Mouse (Mus musculus) CD8-positive naive resting alpha-beta T cell, adult 2 months (primary cell): ENCODE results near the gene Zfp3.
A peak's percentile ranks its signal among the peaks of the same experiment; 100 is the strongest.

Source experiments
- DNase-seq, 2 experiments: peaks; one replicate each; pipeline ENCODE4 v3.0.0; 2022; ENCODE audit warnings: low read depth in 2 of 2, low spot score in 2 of 2

Zfp3 gene

GRCm38 (mm10) chr11:70763936-70764808, at the start of gene Zfp3:
Zfp3 (plus strand) TSS chr11:70764209.
- DNase-seq: peak; percentile 68 to 75

GRCm38 (mm10) chr11:70715832-70716231, 48.2 kb upstream of the Zfp3 start:
- no peak for DNase-seq

- no peak for DNase-seq
These were observed 45.5 kb upstream of the Zfp3 start for GRCm38 (mm10) chr11:70718481-70718880.

GRCm38 (mm10) chr11:70720567-70720966, 43.4 kb upstream of the Zfp3 start:
- DNase-seq: no peak

- DNase-seq: no peak
These were observed 42.9 kb upstream of the Zfp3 start for GRCm38 (mm10) chr11:70721072-70721471.

- no peak for DNase-seq
These were observed 39.3 kb upstream of the Zfp3 start for GRCm38 (mm10) chr11:70724706-70725105.

DNA sequence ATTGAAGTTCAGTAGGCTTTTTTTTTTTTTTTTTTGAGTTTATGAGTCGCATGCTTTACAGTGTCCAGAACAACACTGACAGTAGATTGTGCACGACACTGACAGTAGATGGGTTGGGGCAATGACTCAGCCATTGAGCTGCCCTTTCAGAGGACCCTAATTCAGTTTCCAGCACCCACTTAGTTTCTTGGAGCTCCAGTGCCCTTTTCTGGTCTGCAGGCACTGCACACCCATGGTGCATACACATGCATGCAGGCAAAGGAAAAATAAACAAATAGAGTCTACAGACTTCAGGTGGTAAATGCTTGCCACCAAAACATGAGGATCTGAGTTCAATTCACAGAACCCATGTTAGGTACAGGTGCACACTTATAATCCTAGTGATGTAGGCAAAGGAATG, 37.4 kb upstream of the Zfp3 start:
- no peak for DNase-seq

GRCm38 (mm10) chr11:70727385-70727784, 36.6 kb upstream of the Zfp3 start:
- DNase-seq: no peak

- no peak for DNase-seq
These were observed 33.5 kb upstream of the Zfp3 start for GRCm38 (mm10) chr11:70730427-70731038.

GRCm38 (mm10) chr11:70731178-70731577, 32.8 kb upstream of the Zfp3 start:
- DNase-seq: no peak

GRCm38 (mm10) chr11:70733256-70733655, 30.8 kb upstream of the Zfp3 start:
- DNase-seq: no peak

DNA sequence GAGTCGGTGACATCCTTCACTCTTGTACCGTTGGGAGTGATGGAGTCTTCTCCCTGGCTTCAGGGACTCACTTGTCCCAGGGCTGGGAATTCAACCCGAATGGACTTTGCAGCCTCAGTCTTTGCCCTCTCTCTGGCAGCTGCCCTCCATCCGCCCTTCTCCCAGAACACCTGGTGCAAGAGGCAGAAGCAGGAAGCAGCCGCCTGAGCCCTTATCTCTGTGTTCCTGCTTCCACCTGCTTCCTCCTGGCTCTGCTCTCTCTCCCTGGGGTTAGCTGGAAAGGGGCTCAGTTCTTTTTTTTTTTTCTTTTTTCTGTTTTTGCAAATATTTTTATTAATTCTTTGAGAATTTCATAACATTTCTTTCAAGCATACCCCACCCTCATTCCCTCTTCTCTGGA, 26.3 kb upstream of the Zfp3 start:
- no peak for DNase-seq

GRCm38 (mm10) chr11:70741603-70742002, 22.4 kb upstream of the Zfp3 start:
- no peak for DNase-seq

- DNase-seq: no peak
These were observed 21.9 kb upstream of the Zfp3 start for GRCm38 (mm10) chr11:70742117-70742516.

GRCm38 (mm10) chr11:70742581-70743459, 21.2 kb upstream of the Zfp3 start:
- DNase-seq: no peak

GRCm38 (mm10) chr11:70745636-70746035, 18.4 kb upstream of the Zfp3 start:
- no peak for DNase-seq

- no peak for DNase-seq
These were observed 16.0 kb upstream of the Zfp3 start for GRCm38 (mm10) chr11:70747876-70748545.

GRCm38 (mm10) chr11:70752337-70753017, 11.5 kb upstream of the Zfp3 start:
- DNase-seq: no peak

- no peak for DNase-seq
These were observed 10.9 kb upstream of the Zfp3 start for GRCm38 (mm10) chr11:70753146-70753545.

DNA sequence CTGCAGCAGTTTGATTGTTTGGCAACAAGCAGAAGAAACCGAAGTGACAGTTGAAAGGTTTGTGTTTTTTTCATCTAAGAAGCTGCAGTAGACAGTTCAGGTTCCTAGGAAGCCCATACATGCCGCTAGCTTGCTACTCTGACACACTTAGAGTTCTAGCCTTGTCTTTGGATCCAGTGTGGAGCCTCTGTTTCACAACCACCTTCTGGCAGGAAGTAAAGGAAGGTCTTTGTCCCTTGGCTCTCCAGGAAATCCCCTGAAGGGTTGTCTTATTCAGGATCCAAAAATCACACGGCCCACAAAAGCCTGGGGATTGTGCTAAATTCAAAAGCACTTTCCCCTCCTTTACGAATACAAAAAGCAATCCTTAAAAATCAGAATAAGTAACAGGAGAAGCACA, 9.5 kb upstream of the Zfp3 start:
- DNase-seq: no peak
